Mouse (Mus musculus) spleen, adult 2 months (tissue): Measurements from ENCODE around the gene Maco1.

Source experiments
- CTCF ChIP-seq: fragments of 200-500 bp; IDR thresholded peaks from 2 replicates; pipeline ENCODE4 v1.5.1; 2011; ENCODE audit warnings: mild to moderate bottlenecking, inconsistent platforms; ENCODE audit not compliant: insufficient read depth, insufficient read length, insufficient replicate concordance; ENCODE audit errors: extremely low read depth
- POLR2A ChIP-seq: fragments of 200-500 bp; IDR thresholded peaks from 2 replicates; pipeline ENCODE4 v1.6.1; 2011; ENCODE audit warnings: low read depth, low read length, inconsistent platforms

DNA sequence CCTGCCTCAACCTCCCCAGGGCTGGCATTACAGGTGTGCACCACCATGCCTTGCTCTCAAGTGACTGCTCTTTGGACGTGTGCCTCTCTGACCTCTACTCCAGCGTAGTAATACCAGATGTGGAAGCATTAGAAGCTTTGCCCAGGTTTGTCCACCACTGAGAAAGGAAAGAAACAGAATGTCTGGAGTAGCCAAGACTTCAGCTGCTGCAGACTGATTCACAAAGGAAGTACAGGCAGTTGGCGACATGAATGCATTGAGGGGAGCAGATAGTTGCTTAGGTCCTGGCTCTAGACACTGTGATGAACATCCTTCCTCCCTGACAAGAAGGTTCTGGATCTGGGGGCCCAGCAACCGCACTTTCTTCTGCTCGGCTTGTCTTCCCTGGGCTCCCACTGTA lies 2.9 kb upstream of the Maco1 start:
- TF ChIP-seq CTCF (no peak), POLR2A (no peak)
